Mouse (Mus musculus) thymus, postnatal 36 days (tissue): ENCODE results near the gene Tsen2.

ENCODE experiments used
- DNase-seq, 2 experiments: peaks; one replicate each; pipeline ENCODE4 v3.0.0; 2022; ENCODE audit warnings: mixed read lengths in 2 of 2

Gene Tsen2

DNA sequence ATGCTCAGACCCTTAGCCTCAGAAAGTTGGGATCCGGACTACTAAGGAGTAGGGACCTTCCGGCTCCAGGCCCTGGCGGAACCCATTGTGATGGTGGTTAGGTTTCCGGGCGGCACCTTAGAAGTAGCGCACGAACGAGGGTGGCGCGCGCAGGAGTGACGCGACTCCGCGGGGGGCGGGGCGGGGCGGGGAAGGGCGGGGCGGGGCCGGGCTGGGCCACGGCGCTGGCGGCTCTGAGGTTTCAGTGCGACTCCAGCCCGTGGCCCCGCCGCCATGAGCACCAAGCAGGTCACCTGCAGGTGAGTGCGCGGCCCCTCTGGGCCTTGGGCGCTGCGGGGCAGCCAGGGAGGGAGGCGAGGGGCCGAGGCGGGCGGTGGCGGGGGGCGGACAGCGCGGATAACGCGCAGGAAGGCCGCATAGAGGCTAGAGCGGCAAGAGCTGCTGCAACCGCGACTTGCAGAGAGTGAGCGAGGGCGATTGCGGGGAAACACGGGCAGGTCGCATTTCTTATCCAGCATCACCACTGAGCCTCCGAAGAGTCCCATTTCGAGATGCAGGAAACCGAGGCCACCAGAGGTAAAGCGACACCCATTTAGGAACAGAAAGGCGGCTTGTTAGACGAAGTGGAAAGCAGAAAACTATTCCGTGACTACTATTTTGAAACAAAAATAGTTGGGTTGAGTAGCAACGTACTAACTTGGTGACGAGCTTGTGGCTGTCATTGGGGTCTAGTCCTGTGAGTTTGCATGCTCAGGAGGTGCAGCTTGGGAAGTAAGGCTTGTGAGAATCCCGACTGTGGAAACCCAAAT, 57.5 kb downstream of the Tsen2 start, which contains the start of gene Mkrn2:
Gene Mkrn2, plus strand, starts transcription at position 188 of the 809 bp plus-strand sequence.
- peak; percentile 80 to 81 for DNase-seq

DNA sequence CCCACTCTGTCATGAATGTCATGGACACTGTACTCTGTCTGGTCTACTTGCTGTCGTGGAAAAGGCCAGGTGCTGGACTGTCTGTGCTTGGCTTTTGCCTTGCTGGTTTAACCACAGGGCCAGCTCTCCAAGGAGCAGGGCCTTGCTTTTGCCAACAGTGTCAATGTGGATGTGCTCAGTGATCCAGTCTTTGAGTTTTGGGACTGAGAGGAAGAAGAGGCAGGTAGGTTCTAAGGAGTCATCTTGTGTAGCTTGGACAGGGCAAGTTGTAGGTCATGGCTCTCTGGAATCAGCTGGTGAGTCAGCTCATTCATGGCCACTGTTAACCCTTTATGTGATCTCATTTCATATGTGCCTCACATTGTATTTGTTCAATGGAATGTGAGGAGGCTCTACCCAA, 62.0 kb downstream of the Tsen2 start:
- DNase-seq: no peak

DNA sequence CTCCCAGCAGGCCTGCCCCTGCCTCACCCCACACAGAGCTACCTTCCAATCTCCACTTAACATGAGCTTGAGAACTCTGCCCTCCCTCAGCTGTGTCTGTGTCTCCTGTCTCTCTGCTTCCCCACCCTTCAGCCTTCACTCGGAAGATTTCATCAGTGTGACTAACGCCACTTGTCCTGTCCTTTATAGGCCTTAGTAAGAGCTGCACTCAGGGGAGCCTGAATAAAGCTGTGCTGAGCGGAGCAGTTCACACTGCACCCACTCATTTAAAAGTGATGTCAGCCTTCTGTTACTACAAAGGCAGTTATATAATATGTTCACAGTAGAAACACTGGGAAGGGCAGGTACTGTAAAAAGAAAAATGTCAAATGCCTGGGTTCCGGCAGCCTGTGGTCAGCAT, 63.0 kb downstream of the Tsen2 start:
- DNase-seq: no peak

DNA sequence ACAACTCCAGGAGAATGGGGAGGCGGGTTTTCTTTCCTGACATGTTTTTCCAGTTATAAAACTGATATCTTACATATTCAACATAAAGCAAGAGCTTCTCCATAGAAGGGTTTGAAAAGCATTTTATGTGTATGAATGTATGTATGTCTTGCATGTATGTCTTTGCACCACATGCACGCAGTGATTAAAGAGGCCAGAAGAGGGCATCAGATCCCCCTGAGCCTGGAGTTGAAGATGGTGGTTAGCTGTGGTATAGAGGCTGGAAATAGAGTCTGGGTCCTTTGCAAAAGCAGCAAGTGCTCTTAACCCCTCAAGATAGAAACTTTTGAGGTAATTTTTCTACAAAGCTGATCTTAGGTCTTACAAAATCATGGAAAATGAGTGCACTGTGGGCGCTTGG, 64.7 kb downstream of the Tsen2 start:
- DNase-seq: peak; percentile 49 to 52

DNA sequence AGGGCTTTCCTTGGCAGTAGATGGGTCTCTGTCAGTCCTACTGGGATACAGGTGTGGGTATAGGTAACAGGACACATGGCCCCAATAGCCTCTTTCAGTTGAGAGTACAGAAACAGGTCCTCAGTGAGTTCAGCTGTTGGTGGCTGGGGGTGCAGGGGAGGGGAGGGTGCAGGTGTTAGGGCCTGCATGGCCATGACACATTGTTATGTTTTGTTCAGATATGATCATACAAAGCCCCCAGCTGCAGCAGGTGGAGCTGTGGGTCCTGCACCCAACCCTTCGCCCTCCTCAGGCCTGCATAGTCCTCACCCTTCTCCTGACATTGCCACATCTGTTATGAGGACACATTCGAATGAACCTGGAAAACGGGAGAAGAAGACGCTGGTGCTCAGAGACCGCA, 65.8 kb downstream of the Tsen2 start:
- peak in 1 of 2 experiments; percentile 52 for DNase-seq

DNA sequence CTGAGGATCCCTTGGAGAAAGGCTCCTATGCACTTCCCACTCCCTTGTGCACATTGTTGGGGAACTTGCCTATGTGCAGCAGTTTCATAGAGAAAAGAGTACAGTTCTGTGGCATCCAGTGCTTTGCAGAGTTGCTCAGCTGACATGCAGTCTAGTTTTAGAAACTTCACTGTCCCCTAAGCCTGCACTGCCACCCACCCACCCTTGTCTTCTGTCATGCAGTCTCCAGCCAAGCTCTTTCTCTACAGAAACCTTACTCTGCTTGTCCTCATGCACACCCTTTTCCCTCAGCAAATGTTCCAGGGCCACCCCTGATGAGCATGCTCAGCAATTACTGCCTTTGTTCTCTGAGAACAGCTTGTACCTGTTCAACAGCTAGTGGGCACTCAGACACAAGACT, 69.3 kb downstream of the Tsen2 start:
- DNase-seq: no peak

DNA sequence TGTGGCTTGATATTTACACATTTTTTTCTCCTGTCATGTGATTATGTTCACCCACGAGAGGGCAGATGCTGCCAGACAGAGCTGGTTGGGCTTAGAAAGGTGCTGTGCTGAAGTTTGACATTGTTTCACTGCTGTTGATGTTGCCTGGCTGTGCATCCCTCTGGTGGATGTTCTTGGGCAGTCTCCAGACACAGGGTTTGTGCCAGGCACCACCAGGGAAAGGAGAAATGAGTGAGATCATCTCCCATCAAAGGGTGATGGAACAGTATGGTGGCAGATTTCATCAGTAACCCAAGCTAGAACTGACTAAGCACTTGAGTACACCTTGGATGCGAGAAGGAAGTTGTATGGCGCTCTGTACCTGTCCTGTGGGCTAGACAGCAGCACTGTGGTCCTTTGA, 71.5 kb downstream of the Tsen2 start:
- DNase-seq: no peak

DNA sequence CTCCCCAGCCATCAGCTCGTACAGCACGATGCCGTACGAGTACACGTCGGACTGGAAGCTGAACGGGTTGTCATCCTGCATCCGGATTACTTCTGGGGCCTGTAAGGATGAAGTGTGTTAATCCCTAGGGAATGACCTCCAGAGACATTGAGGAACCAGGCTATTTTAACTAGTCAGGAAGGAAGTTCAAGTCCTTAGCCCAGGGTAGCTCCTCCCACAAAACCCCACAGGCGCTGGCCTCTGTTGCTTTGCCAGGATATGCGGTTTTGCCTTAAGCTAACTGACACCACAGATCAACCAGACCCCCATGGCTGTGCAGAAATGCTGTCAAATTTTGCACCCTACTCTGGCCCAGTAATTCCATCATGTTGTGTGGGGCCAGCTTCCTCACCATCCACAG, 75.4 kb downstream of the Tsen2 start:
- peak; percentile 54 to 73 for DNase-seq

DNA sequence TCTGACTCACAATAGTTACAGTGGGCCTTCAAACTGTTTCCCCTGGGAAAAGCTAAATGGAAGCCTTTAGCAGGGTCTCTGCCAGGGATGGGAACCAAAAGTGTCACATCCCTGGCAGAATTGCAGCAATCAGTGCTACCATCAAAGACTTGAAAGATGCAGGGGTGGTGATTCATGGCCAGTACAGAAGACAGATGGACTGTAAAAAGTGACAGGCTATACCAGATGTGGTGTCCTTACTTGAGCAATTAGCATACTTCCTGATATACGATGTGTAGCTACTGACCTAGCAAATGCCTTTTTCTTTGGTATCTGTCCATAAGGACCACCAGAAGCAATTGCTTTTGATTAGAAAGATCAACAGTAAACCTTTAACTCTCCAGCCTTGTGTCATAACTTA, 76.5 kb downstream of the Tsen2 start:
- no peak for DNase-seq

DNA sequence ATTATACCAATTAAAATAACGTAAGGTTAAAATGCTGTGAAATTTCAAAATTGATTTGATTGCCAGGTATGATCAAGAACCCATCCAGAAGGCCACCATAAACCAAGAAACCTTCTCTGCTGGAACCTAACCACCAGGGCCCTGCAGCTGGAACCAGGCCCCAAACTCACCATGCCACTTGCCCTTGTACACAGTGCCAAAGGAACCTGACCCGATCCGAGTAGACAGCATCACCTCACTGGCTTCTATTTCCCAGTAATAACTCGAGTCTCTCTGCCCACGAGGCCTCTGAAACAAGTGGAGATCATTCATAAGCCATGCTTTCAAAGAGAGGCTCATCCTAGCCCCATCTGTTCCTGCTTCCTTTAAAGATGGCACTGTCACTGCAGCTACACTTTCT, 81.7 kb downstream of the Tsen2 start:
- no peak for DNase-seq
